Mouse (Mus musculus) v-Abl transformed pro-B cells (cell line): Measurements from ENCODE around the gene Gpr63.
"Not testable (repeated sequence)": the region's sequence is repeated elsewhere in the genome, so short reads cannot be mapped to it uniquely, and the experiment has no call there.

ENCODE experiments used
- in situ Hi-C, 2 experiments: fragments of 400-800 bp; cut with MboI; formaldehyde crosslinking; loops; one replicate each; pipeline ENCODE4 v1.15.1; 2025; ENCODE audit not compliant: unreplicated experiment in 2 of 2

Gpr63 gene

GRCm38 (mm10) chr4:24966299-24966991 is at the start of gene Gpr63:
Gpr63 (plus strand) TSS chr4:24966407.
- in situ Hi-C loops: no loop called here

DNA sequence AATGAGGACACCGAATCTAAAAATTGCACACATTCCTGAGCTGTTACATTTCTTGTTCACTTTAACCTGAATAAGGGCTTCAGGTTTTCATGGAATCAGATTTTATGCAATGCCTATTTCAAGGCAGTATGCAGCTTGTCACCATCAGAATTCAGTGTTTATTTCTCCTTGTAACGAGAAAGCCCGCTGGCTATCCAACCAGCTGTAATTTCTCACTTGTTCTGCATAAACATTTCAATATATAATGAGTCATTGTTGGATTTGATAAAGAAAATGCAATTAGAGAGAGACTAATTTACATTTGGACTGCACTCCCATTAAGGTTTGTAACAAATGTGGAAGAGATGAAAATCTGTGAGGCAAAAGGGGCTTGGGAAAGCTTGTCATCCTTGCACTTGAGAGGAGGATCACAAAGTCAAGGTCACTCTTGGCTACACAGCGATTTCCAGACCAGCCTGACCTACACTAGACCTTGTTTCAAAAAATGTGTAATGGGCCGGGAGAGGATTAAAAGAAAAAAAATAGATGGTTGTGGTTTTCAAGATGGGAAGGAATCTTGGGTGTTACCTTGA is 46.1 kb upstream of the Gpr63 start:
- in situ Hi-C loops: loop anchor here (25.0 kb wide), 2 partner anchors 342 to 1617 kb away; no protein-coding TSS in a partner anchor

DNA sequence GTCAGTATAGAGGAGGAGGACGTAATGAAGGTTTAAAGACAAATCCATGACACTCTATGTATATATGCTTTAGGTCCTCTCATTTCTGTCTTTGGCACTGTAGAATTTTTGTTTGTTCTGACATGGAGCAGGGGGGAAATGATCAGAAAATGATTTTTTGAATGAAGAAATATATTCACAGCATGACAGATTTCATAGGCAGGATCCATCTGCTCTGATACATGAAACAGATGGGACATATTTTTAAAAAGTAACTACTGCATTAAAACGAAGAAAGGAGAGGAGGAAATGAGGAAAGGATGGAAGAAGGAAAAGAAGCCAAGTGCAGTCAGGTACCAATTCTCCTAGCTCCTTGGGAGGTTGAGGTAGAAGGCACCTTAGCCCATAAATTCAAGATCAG is 41.5 kb upstream of the Gpr63 start:
- in situ Hi-C loops: loop anchor here (25.0 kb wide), 2 partner anchors 338 to 1613 kb away; no protein-coding TSS in a partner anchor

DNA sequence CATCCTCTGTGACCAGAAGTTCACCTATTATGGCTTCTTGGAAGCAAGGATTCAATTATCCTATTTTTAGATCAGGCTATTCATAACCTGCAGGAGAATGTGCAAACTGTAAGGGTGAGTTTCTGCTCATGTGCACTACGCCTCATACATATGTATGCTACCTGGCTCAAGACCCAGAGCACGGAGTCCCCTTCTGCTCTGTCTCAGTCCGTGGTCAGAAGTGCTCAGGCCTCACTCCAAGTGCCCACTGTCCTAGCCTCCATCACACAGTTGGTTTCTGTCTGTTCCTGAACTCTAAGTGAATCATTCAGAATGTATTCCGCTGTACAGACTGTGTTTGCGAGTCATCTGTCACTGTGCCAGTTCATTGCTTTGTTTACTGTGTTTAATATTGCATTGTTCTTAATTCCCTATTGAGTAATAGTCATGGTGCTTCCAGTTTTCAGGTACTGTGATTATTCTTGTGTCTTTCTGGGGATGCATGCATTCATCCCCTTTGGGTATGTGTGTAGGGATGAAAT is 37.9 kb upstream of the Gpr63 start:
- in situ Hi-C loops: no loop called here

DNA sequence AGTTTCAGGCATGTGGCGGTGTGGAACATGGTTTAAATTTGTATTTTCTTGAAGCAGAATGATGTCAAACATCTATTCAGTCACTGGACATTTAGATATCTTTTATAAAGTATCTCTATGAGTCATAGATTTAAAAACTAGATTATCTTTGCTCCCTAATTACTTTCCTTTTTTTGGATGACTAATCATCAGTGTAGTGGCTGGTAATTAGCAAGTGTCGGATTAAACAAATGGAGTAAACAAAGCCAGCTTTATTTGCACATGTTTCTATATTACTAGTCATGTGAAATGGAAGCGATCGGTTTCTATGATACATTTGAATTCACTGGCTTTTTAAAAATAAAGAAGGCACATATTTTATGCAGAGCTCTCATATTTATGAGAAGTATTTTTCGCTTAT is 37.3 kb upstream of the Gpr63 start:
- in situ Hi-C loops: no loop called here

GRCm38 (mm10) chr4:24942728-24943424 is 23.3 kb upstream of the Gpr63 start:
- in situ Hi-C loops: loop anchor here (5.0 kb wide), 2 partner anchors 54 to 84 kb away; no protein-coding TSS in a partner anchor

GRCm38 (mm10) chr4:24965918-24966298 is 299 bp upstream of the Gpr63 start:
- in situ Hi-C loops: no loop called here

DNA sequence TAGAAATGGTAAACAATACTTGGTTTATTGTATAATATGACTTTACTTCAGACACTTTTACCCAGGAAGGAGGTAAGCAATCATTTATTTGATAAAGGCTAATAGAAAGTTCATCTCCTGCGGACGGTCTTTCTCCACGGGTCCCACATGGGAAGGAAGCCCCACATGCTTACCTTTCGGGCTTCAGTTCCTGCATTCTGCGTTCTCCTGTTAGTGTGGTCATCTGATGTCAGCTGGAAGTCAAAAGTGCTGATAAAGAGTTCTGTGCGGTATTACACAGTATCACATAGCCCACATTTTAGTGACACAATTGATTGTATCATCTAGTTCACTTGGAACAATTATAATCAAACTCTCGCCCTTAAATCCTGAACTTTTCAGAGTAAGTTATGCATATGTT is 1.0 kb downstream of the Gpr63 start:
- in situ Hi-C loops: no loop called here

DNA sequence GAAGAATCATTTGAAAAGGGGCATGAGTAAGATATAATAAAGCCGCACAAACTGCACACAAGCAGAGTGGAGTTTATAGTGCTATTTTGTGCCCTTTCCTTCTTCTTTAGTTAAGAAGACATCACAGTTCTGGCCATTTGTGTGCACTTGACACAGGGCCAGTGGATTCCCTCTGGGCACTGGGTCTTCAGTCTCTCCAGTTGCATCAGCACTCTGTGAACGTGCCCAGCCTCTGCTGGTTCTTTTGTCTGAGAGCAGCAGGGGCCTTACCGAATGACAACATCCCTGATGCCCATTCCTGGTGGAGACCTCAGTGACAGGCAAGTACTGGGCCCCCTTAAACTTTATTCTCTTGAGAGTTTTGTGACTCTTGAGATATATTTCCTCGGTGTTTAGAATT is 12.4 kb downstream of the Gpr63 start:
- in situ Hi-C loops: no loop called here

- in situ Hi-C loops: loop anchor here in 1 of 2 experiments (5.0 kb wide), 1 partner anchor 38 kb away; no protein-coding TSS in a partner anchor
Measured at GRCm38 (mm10) chr4:24985612-24986011, 19.4 kb downstream of the Gpr63 start.

GRCm38 (mm10) chr4:24991475-24991874 is 25.3 kb downstream of the Gpr63 start:
- in situ Hi-C loops: no loop called here

- in situ Hi-C loops: not testable (repeated sequence)
Measured at GRCm38 (mm10) chr4:25009328-25009727, 43.1 kb downstream of the Gpr63 start.

- in situ Hi-C loops: no loop called here
Measured at GRCm38 (mm10) chr4:25011780-25012179, 45.6 kb downstream of the Gpr63 start.

- in situ Hi-C loops: no loop called here
Measured at GRCm38 (mm10) chr4:25012726-25013125, 46.5 kb downstream of the Gpr63 start.

- in situ Hi-C loops: no loop called here
Measured at GRCm38 (mm10) chr4:25015017-25015655, 48.9 kb downstream of the Gpr63 start.

- in situ Hi-C loops: loop anchor here in 1 of 2 experiments (5.0 to 25.0 kb wide), 2 partner anchors 86 to 316 kb away; no protein-coding TSS in a partner anchor
Measured at GRCm38 (mm10) chr4:25028252-25028651, 62.0 kb downstream of the Gpr63 start.

DNA sequence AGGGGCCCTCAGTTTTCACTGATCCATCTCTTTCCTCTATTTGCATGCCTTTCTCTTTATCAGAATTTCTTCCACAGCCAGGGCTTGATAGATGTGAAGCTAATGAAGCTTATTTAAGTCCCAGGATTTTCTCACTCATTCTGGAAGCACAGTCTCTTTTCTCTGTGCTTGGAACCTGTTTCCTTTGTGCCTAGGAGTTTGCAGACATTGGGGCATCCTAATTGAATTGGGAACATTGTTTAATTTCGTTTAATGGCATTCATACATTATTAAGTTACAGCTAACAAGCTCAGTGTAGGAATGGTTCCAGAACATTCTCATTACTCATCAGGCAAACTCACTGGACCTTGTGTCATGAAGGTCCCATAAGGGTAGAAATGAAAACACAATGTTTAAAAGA is 62.5 kb downstream of the Gpr63 start:
- in situ Hi-C loops: loop anchor here in 1 of 2 experiments (5.0 to 25.0 kb wide), 2 partner anchors 86 to 316 kb away; no protein-coding TSS in a partner anchor

DNA sequence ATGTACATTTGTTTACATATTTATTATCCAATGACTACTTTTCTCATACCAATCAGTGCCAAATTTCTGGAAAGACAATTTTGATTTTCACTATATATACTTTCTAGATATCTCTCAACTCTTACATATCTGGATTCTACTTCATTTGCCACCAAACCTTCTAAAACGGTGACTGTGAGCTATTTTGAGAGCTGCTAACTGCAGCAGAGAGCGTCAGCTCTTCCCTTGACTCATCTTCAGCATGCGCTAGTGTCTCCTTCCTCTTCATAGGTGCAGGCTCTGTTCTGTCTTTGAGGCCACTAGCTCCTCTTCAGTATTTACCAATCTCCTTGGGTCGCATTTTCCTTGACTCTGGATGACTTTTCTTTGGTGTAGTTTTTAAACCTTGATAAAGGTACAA is 63.7 kb downstream of the Gpr63 start:
- in situ Hi-C loops: loop anchor here (5.0 to 25.0 kb wide), 4 partner anchors 88 to 1515 kb away; no protein-coding TSS in a partner anchor

DNA sequence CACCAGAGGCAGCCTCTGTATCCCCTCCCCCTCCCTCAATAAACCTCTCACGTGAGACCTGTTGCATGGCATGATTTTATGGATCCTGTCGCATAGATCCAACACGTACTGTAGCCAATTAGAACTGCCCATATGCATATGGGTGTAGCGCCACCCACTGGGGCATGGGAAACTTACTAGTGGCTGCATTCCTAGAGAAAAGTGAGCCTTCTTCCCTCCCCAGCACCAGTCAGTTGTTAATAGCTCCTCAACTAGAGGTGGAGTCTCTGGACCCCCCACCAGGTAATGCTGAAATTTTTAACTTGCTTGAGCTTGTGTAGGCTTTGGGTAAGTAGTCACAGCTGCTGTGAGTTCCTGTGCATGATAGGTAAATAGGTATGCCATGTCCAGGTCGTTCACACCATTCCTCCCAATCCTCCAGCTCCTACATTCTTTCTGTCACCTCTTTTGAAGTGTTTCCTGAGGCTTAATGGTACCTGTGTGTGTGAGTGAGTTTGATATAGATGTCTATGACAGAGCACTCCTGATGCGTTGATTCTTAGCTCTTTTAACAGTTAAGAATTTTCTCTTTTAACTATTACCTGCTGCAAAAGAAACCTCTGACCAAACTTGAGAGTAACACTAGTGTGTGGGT is 69.1 kb downstream of the Gpr63 start:
- in situ Hi-C loops: loop anchor here (5.0 to 25.0 kb wide), 3 partner anchors 313 to 1510 kb away; no protein-coding TSS in a partner anchor

- in situ Hi-C loops: loop anchor here (5.0 to 25.0 kb wide), 3 partner anchors 314 to 1509 kb away; no protein-coding TSS in a partner anchor
Measured at GRCm38 (mm10) chr4:25035806-25036205, 69.6 kb downstream of the Gpr63 start.
